Mouse (Mus musculus) monocyte, adult 5-6 weeks (primary cell): Measurements from ENCODE around the gene Rc3h1. TPM values are rescaled to one million over a fixed set of nuclear protein-coding genes. Genes with fewer than 3 reads are reported as not detected.

ENCODE experiments used
- ATAC-seq: fragments of 153-309, 156-312 bp; replicated peaks from 2 replicates; pipeline ENCODE4 v1.8.0; 2017; ENCODE audit warnings: mild to moderate bottlenecking; ENCODE audit not compliant: low TSS enrichment, insufficient number of reproducible peaks, severe bottlenecking, poor library complexity, low FRiP score
- total RNA-seq: library from RNA; stranded (forward); fragments of 200-1000, 200-491, 200-594 nt; gene quantifications from 3 replicates; pipeline ENCODE4 v1.2.3, GENCODE M21; 2017

The Rc3h1 gene
- total RNA-seq, 1 experiment from 2014 or later, result 33.3 TPM

DNA sequence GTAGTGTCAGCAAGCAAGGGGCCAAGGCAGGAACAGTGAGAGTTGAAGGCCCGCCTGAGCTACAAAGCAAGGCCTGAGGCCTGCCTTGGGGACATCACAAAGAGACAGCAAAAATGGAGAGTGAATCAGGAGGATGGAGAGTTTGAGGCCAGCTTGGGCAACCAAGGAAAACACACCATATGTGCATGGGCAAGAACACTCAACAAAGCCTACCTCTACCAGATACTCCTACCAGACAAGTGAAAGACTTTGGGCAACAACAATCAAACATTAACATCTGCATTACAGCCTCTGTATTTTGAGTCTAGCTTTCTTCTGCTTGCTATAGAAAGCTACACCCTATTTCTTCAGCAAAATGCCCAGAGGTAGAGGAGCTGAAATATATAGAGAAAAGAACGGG lies 101.8 kb downstream of the Rc3h1 start:
- ATAC-seq, result no peak

DNA sequence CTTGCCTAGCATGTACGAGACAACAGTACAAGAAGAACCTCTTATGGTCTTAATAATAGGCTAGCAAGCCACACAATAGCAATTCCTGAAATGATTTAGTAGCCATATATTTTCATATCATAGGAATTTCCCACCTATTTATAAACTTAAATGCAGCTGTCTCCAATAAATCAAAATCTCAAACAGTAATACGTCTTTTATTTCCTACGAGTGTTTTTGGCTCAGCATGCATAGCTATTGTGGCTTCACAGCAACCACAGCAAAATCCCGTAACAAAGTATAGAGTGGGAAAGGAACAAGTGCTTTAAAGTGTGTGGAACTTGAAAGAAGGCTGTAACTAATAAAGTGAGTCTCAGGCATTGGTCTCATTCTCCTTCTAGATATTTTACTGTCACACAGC lies 104.2 kb downstream of the Rc3h1 start:
- no peak for ATAC-seq

GRCm38 (mm10) chr1:161016378-161016777 lies 110.2 kb downstream of the Rc3h1 start:
- ATAC-seq, result no peak

DNA sequence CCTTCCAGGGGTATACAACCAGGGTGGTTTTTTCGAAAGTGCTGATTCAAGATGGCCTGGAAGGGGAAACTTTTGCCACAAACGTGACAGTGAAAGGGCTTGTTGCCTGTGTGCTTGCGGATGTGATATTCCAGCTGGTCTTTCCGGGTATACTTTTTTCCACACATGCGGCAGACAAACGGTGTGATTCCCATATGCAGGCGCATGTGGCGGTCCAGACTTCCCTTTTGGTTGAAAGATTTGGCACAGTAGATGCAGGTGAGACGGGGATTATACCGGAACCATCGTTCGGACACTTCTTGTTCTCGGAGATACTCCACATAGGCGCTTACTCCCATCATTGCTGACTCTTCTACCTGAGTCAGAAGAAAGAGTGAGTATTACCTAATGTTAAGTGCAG lies 113.8 kb downstream of the Rc3h1 start:
- ATAC-seq, result no peak

Other genes with a start within 250 kb of the Rc3h1 start
- gene Rabgap1l, start 113.2 kb upstream of the Rc3h1 start, total RNA-seq, result 136 to 229 TPM (median 184 TPM) in 3 replicates
- 0.64 to 7.9 TPM (median 0.68 TPM) in 3 replicates for gene Serpinc1, start 72.2 kb downstream of the Rc3h1 start, total RNA-seq
- 13.1 to 20.4 TPM (median 15.5 TPM) in 3 replicates for gene Zbtb37, start 128.4 kb downstream of the Rc3h1 start, total RNA-seq
- 5.7 to 12.4 TPM (median 8.2 TPM) in 3 replicates for gene Dars2, start 164.2 kb downstream of the Rc3h1 start, total RNA-seq
- gene Cenpl, start 164.3 kb downstream of the Rc3h1 start, total RNA-seq, result 3.1 to 6.8 TPM (median 4.9 TPM) in 3 replicates
- 17.1 to 39.8 TPM (median 20.9 TPM) in 3 replicates for gene Klhl20, start 225.1 kb downstream of the Rc3h1 start, total RNA-seq
- not detected in 3 replicates for gene Ankrd45, start 236.3 kb downstream of the Rc3h1 start, total RNA-seq